14 mouse cellular contexts compared by ENCODE assay signal in the genomic region with DNA sequence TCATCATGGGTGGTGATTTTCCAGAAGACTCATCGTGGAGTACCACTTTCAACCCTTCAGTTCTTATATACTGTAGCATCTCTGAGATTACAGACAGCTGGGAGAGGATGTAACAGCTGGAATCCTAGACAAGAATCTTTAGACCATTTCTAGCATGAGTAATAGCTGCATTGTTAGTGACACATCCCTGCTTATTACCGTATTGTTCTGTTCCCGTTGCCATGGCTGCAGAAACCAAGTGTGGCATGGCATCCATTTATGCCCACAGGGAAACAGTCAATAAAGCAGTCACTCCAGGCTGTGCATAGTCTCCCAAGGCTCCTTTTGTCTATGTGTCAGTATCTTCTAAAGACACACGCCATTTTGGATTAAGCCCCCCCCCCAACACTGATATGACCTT.
DNase-seq lines count a peak whose midpoint lies in the region; ATAC-seq lines count a peak whose summit lies in the region.
"Had no signal": no experiment of that assay in that cellular context is flagged by ENCODE, and none has a peak within 500 bp of the region (broad histone marks: within the 10 kb centered on the region; RNA-seq: fewer than 3 reads in every experiment).

No protein-coding gene starts in this region.

- no peaks in the 10 kb centered on the region for H3K36me3 ChIP-seq in forebrain, embryonic 11.5 days (ENCODE audit: control insufficient read depth, insufficient read depth, low read length)
- H3K36me3 ChIP-seq in hindbrain, embryonic 15.5 days, result no peaks in the 10 kb centered on the region
- no peaks in the 10 kb centered on the region for H3K36me3 ChIP-seq in neural tube, embryonic 13.5 days
- no peaks in the 10 kb centered on the region for H3K36me3 ChIP-seq in intestine, embryonic 15.5 days

- no peak overlapping the region for H3K4me2 ChIP-seq in forebrain, embryonic 11.5 days (ENCODE audit: low read depth, low read length, severe bottlenecking)
- H3K4me2 ChIP-seq in hindbrain, embryonic 15.5 days, result no peak overlapping the region
- H3K4me2 ChIP-seq in neural tube, embryonic 13.5 days, result no peak overlapping the region
- H3K4me2 ChIP-seq in intestine, embryonic 15.5 days (replicated peaks), result no peak overlapping the region

- WGBS in forebrain, embryonic 11.5 days, result 32% methylated on average over 4 of the region's 4 CpGs
- WGBS in hindbrain, embryonic 15.5 days, result 15% methylated on average over 4 of the region's 4 CpGs
- WGBS in neural tube, embryonic 13.5 days, result 13% methylated on average over 4 of the region's 4 CpGs
- WGBS in intestine, embryonic 15.5 days, result 79% methylated on average over 4 of the region's 4 CpGs

- H3K4me3 ChIP-seq in forebrain, embryonic 11.5 days (ENCODE audit: low read depth, low read length), result no peak overlapping the region
- no peak overlapping the region for H3K4me3 ChIP-seq in hindbrain, embryonic 15.5 days
- H3K4me3 ChIP-seq in neural tube, embryonic 13.5 days, result no peak overlapping the region
- H3K4me3 ChIP-seq in intestine, embryonic 15.5 days (replicated peaks), result no peak overlapping the region
- H3K4me3 ChIP-seq: erythroblast, embryonic 14.5 days; gastrocnemius, adult 2 months had no signal

- ATAC-seq in forebrain, embryonic 11.5 days (replicated peaks; ENCODE audit: low FRiP score), result peak; percentile 87
- ATAC-seq in hindbrain, embryonic 15.5 days (ENCODE audit: low FRiP score, low read depth), result peak; percentile 81; the same call in 1 of the 2 replicates
- ATAC-seq in neural tube, embryonic 13.5 days (ENCODE audit: low read depth), result peak; percentile 72
- ATAC-seq in intestine, embryonic 15.5 days, result no peak
- ATAC-seq: intestine, postnatal 0 days had no signal

- H3K4me1 ChIP-seq in forebrain, embryonic 11.5 days (replicated peaks; ENCODE audit: control insufficient read depth, insufficient read depth, low read length), result no peaks in the 10 kb centered on the region
- peaks cover 5% of the 10 kb centered on the region; the same call in 1 of the 2 replicates for H3K4me1 ChIP-seq in hindbrain, embryonic 15.5 days (replicated peaks)
- H3K4me1 ChIP-seq in neural tube, embryonic 13.5 days (replicated peaks), result peaks cover 5% of the 10 kb centered on the region
- no peaks in the 10 kb centered on the region for H3K4me1 ChIP-seq in intestine, embryonic 15.5 days (replicated peaks)

- H3K9me3 ChIP-seq in forebrain, embryonic 11.5 days (ENCODE audit: control insufficient read depth, low read length), result no peaks in the 10 kb centered on the region
- H3K9me3 ChIP-seq in hindbrain, embryonic 15.5 days, result no peaks in the 10 kb centered on the region
- no peaks in the 10 kb centered on the region for H3K9me3 ChIP-seq in neural tube, embryonic 13.5 days
- no peaks in the 10 kb centered on the region for H3K9me3 ChIP-seq in intestine, embryonic 15.5 days

- DNase-seq in heart, adult 11 months, result peak; percentile 11
- no peak for DNase-seq in heart, adult 8-10 months (ENCODE audit: low spot score)
- DNase-seq in forebrain, embryonic 11.5 days (ENCODE audit: low spot score), result peak; percentile 54
- no peak for DNase-seq in layer of hippocampus, adult 8-10 months (ENCODE audit: low spot score in 2 of 2)
- DNase-seq in layer of hippocampus, adult 11-12 months (ENCODE audit: low spot score), result no peak
- DNase-seq: cerebellum, adult 9-11 months; gastrocnemius, adult 2 months; thymus, adult 18-20 months had no signal

- no peak overlapping the region for H3K9ac ChIP-seq in forebrain, embryonic 11.5 days (ENCODE audit: low read length)
- no peak overlapping the region for H3K9ac ChIP-seq in hindbrain, embryonic 15.5 days
- no peak overlapping the region for H3K9ac ChIP-seq in neural tube, embryonic 13.5 days
- no peak overlapping the region for H3K9ac ChIP-seq in intestine, embryonic 15.5 days

- no peak overlapping the region for H3K27ac ChIP-seq in forebrain, embryonic 11.5 days (ENCODE audit: low read depth, low read length)
- H3K27ac ChIP-seq in hindbrain, embryonic 15.5 days (replicated peaks), result no peak overlapping the region
- H3K27ac ChIP-seq in neural tube, embryonic 13.5 days (replicated peaks), result no peak overlapping the region
- no peak overlapping the region for H3K27ac ChIP-seq in intestine, embryonic 15.5 days
- H3K27ac ChIP-seq: gastrocnemius, adult 2 months; macrophage had no signal

- H3K27me3 ChIP-seq in forebrain, embryonic 11.5 days (ENCODE audit: control insufficient read depth, insufficient read depth, low read length), result no peaks in the 10 kb centered on the region
- H3K27me3 ChIP-seq in hindbrain, embryonic 15.5 days, result no peaks in the 10 kb centered on the region
- no peaks in the 10 kb centered on the region for H3K27me3 ChIP-seq in neural tube, embryonic 13.5 days
- H3K27me3 ChIP-seq in intestine, embryonic 15.5 days (replicated peaks), result no peaks in the 10 kb centered on the region

Comparison
In these comparisons a context has a peak if more than half of its experiments do, and no peak if none do; other contexts are left out.
1. DNase-seq: peak in heart, adult 11 months (single experiment) and forebrain, embryonic 11.5 days (single experiment); none in heart, adult 8-10 months (single experiment), layer of hippocampus, adult 8-10 months (0 of 2) and layer of hippocampus, adult 11-12 months (single experiment).